Mouse (Mus musculus) embryo, embryonic 11 days (tissue): ENCODE results near the gene Ube2e1.

ENCODE experiments used
- DNase-seq: peaks from one replicate; pipeline ENCODE4 v3.0.0-alpha.2; 2015

Gene Ube2e1

DNA sequence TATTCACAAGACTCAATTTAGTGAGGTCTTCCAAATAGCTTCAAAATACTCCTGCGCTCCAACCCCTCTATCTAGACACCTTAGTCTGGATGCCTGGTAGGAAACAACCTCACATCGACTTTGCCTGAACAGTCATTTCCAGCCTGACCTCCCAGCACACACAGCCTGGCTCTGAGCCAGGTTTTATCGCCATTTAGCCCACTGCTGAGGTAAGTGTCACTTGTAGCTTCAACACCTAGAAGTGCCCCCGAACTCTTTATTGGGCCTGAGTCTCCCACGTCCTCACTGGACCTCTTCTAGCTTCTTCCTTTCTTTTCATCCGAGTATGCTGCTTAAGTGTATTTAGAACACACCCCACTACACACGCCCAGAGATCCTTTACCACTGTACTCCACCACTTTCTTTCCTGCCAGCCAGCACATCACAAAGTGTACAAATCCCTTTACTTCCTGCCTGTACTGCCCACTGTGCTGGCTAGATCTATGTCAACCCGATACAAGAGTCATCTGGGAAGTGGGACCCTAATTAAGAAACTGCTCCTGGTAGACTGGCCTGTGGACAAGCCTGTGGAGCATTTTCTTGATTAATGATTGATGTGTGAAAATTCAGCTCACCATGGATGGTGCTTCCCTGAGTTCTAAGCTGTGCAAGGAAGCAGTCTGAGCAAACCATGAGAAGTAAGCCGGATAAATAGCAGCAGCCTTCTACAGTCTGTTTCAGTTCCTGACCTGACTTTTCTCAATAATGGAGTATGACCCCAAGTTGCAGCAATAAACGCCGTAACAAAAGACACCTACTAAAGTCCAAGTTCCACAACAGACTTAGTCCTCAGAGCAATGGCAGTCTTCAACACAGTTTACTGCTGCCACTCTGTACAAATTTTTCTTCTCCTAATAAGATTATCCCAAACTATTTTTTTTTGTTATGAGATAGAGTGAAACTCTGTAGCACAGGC, 13.9 kb downstream of the Ube2e1 start:
- DNase-seq = no peak

GRCm38 (mm10) chr14:18304165-18304564, 27.5 kb downstream of the Ube2e1 start:
- no peak for DNase-seq

GRCm38 (mm10) chr14:18303262-18303661, 28.4 kb downstream of the Ube2e1 start:
- no peak for DNase-seq

DNA sequence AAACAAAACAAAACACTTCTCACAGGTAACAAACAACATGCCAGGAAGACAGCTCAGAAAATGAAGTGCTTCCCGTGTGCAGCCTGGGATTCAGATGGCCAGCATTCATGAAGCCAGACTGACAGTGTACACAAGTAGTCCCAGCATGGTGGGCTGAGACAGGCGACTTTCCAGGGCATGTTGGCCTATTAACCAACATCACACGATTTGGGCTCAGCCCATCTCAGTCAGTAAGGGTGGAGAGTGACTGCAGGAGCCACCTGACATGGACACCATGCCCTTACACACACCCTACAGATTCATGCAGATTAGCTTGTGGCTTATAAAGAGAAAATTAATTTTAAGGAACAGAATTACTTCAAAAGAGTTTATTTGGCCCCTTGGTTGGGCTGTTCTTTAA, 28.9 kb downstream of the Ube2e1 start:
- no peak for DNase-seq

GRCm38 (mm10) chr14:18301591-18301990, 30.1 kb downstream of the Ube2e1 start:
- DNase-seq = no peak

GRCm38 (mm10) chr14:18300676-18301075, 31.0 kb downstream of the Ube2e1 start:
- DNase-seq = no peak

- DNase-seq = no peak
These were observed 32.8 kb downstream of the Ube2e1 start for GRCm38 (mm10) chr14:18298874-18299273.

DNA sequence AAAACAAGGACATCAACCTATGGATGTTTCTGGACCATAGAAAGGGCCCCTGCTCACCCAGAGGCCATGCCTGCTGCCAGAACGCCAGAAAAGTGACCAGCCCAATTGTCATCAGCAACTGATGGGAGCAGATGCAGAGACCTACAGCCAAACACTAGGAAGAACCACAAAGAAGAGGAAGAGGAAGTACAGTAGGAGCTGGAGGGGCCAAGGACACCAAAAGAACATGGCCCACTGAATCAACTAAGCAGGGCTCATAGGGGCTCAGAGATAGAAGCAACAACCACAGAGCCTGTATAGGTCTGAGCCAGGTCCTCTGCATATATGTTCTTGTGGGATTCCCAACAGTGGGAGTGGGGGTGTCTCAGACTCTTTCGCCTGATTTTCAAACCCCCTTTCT, 34.2 kb downstream of the Ube2e1 start:
- no peak for DNase-seq

- no peak for DNase-seq
These were observed 39.1 kb downstream of the Ube2e1 start for GRCm38 (mm10) chr14:18292578-18292977.

- DNase-seq = no peak
These were observed 39.5 kb downstream of the Ube2e1 start for GRCm38 (mm10) chr14:18292111-18292510.

DNA sequence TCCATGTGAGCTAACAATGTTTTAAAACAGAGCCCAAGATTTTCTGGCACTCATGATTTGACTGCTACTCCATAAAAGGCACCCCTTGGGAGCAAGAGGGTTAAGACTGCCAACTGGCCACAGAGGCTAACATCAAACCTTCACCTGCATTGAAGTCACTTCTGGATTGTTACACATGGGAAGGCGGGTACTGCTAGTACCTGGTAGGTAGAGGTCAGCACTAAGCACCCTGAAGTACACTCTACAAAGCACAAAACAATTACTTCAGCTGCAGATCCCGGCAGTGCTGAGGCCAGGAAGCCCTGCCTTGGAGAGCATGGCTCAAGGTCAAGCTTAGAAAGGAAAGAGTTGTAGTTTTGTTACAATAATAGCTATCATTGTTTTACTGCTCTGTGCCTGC, 44.3 kb downstream of the Ube2e1 start:
- DNase-seq = no peak

DNA sequence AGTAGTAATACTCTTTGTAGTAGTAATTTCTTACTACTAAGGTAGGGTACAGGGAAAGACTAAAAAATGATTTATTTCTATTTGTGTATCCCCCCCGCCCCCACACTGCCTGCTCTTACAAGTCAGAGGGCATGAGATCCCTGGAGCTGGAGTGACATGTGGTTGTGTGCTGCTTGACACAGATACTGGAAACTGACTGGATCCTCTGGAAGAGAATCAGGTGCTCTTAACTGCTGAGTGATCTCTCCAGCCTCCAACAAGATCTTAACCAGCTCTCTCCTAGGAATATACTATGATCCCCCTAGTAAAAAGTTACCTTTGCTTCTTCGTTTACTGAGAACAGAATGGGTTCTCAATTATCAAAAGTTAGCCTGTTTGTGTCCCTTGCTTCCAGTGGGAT, 45.2 kb downstream of the Ube2e1 start:
- no peak for DNase-seq

DNA sequence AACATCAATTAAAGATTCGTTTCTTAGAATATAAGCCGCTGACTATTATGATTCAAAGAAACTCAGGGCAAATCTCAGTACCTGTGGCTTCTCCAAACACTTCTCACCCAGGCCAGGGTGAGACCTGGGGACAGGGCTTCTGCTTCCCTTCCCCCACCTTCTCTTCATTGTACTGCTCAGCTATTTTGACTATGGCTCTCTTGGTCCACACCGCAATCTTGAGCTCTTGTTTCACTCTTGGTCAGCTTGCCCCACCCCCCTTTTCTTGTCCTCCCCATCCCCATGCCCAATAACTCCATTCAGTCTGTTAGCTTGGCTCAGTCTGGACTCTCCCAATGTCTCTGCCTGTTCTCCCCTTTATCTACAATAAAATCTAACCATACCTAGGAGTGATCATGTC, 46.2 kb downstream of the Ube2e1 start:
- DNase-seq = no peak

GRCm38 (mm10) chr14:18284581-18284980, 47.1 kb downstream of the Ube2e1 start:
- no peak for DNase-seq

DNA sequence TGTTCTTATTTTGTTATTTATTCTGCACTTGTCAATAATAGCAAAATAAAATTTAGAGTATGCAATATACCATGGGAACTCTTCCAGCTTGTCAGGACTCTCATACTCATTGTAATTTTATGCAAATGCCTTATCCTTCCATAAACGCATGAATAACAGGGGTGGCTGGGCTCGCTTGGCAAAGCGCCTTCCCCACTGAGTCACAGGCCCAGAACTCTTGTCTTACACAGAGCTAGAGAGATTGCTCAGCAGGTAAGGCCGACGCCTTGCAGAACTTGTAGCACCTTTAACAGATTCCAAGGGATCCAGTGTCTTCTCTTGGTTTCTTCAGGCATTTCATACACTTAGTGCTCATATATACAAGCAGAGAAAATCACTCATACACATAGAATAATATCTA, 51.3 kb downstream of the Ube2e1 start:
- no peak for DNase-seq

- no peak for DNase-seq
These were observed 57.1 kb downstream of the Ube2e1 start for GRCm38 (mm10) chr14:18274526-18274925.

DNA sequence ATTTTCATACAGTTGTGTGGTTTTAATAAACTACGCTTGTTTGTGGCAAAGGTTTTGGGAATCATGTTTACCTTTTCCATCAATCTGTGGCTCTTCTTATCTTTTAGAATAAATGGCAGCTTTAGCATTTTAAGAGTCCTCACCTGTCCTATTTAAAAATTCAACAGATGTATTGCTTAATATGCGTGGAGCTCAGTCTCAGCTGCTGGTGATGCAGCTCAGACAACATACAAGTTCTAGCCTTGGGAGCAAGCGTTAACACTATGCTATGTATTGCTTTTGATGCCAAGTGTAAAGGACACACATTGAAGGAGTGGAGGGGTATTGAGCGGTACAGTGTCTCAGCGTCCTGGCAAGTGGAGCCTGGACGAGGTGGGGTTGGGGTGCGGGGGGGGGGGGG, 60.0 kb downstream of the Ube2e1 start:
- peak; percentile 13 for DNase-seq

- peak; percentile 99 for DNase-seq
These were observed 60.9 kb downstream of the Ube2e1 start, which contains the start of the genes Nkiras1 and Rpl15 for GRCm38 (mm10) chr14:18270529-18271441. Gene Nkiras1 (plus strand): TSS chr14:18271136. Gene Rpl15 (minus strand): TSS chr14:18271391.

DNA sequence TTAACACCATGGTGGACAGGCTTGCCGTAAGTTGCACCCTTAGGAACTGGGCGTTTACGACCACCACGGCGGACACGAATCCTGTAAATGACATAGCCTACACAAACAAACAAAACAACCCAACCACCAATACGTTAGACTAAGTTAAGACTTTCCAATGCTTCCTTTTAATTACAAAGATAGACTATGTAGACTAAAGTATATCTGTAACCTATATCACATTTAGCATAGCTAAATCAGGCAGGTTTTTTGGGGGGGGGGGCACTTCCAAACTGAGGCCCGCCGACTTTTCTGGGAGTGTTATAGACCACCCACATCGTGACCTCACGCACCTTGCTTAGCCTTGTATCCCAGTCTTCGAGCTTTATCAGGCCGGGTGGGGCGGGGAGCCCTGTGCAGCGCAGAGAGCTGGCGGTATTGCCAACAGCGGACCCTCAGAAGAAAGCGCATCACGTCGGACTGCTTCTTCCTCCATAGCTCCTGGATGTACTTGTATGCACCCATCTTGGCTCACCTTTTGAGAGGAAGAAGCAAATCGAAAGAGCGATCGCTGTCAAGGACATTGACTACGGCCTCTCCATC, 61.6 kb downstream of the Ube2e1 start:
- DNase-seq = peak; percentile 22

- DNase-seq = no peak
These were observed 68.2 kb downstream of the Ube2e1 start for GRCm38 (mm10) chr14:18263427-18263826.

- no peak for DNase-seq
These were observed 70.5 kb downstream of the Ube2e1 start for GRCm38 (mm10) chr14:18261203-18261602.

- no peak for DNase-seq
These were observed 89.0 kb downstream of the Ube2e1 start for GRCm38 (mm10) chr14:18242638-18243130.

DNA sequence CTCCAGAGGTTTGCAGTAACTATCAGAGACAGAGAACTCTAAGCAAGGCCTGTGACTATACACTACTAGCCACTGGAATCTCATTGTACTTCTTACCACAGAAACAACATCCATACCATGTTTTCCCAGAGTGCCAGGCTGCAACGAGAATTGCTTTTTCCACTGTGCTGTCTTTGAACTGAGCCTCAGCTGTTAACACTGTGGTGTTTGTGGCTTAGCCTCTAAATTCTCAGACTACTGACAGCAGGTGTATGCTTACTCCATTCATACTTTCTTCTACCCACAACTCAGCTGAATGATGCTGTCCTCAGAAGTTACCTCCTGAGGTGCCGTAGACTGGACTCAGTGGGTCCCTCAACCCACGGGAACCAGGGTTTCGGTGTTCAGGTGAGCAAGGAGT, 89.9 kb downstream of the Ube2e1 start:
- DNase-seq = no peak
